Comparison of ENCODE assay signal across 9 mouse cellular contexts in the genomic region with DNA sequence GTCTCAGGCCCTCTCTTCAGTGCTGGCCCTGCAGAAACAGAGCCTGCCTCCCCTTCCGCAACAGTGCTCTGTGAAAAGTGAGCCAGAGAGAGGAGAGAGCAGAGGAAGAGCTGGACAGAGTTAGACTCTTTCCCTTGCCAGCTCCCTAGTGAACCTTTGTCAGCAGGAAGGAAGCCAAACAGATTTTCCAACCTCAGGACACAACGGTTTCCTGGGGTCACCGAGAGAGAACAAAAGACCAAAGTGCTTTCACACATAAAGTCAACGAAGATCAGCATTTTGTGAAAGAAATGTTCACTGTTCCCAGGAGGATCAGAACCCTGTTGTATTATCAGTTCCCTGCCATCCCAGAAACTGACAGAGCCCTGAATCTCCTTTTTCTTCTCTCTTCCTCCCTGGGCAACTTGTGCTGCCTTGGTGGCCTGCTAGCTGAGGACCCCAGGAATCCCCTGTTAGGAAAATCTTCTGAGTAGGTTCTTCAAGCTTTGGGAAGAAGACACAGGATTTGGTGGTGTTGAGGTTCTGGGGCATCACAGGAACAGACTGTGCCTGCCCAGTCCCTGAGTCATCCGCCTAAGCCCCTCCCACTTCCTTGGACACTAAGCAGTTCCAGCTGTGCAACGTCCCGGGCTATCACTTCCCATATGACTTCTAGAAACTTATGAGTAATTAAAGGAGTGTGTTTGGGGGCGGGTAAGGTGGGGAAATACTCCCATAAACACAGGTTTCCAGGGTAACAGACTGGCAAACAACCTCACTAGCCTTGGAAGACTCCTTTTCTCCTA. TPM values are rescaled to one million over a fixed set of nuclear protein-coding genes. Genes with fewer than 3 reads are reported as not detected.
DNase-seq lines count a peak whose midpoint lies in the region; ATAC-seq and TF ChIP-seq lines count a peak whose summit lies in the region.
"Had no signal": no experiment of that assay in that cellular context is flagged by ENCODE, and none has a peak within 500 bp of the region (broad histone marks: within the 10 kb centered on the region; RNA-seq: fewer than 3 reads in every experiment).

No protein-coding gene starts in this region.

- DNase-seq in R1 (ENCODE audit: low read depth, low spot score) = peak; percentile 38
- peak; percentile 81 for DNase-seq in embryo, embryonic 10 days (ENCODE audit: low spot score)
- DNase-seq in lung, postnatal 14 days = peak; percentile 86
- DNase-seq in right cerebral cortex, adult 2 months (ENCODE audit: low spot score in 2 of 2) = no peak
- no peak for DNase-seq in left cerebral cortex, postnatal 36 days (ENCODE audit: low spot score in 2 of 2)

- WGBS in heart, embryonic 11.5 days (ENCODE audit: insufficient replicate concordance) = 30% methylated on average over 8 of the region's 8 CpGs
- WGBS in kidney, embryonic 15.5 days = 30% methylated on average over 8 of the region's 8 CpGs

- peak overlapping the region; percentile 22; the same call in 1 of the 2 replicates for H3K4me2 ChIP-seq in heart, embryonic 11.5 days
- H3K4me2 ChIP-seq in kidney, embryonic 15.5 days = peak overlapping the region; percentile 29
- H3K4me2 ChIP-seq: neural tube, embryonic 12.5 days had no signal

- no peaks in the 10 kb centered on the region for H3K27me3 ChIP-seq in heart, embryonic 11.5 days (ENCODE audit: control insufficient read depth, insufficient read depth, low read length)
- no peaks in the 10 kb centered on the region for H3K27me3 ChIP-seq in kidney, embryonic 15.5 days
- H3K27me3 ChIP-seq in testis, adult 2 months (ENCODE audit: control insufficient read depth, insufficient read depth, low read length) = no peaks in the 10 kb centered on the region
- H3K27me3 ChIP-seq: neural tube, embryonic 12.5 days had no signal

- H3K9me3 ChIP-seq in heart, embryonic 11.5 days (replicated peaks; ENCODE audit: control insufficient read depth, low read length) = peaks cover 3% of the 10 kb centered on the region; the same call in 1 of the 2 replicates
- H3K9me3 ChIP-seq in kidney, embryonic 15.5 days (replicated peaks) = peaks cover 6% of the 10 kb centered on the region

- TF ChIP-seq CTCF in testis, adult 2 months (IDR thresholded peaks at IDR 0.05; ENCODE audit: control insufficient read depth, insufficient read depth, insufficient replicate concordance, low read depth, low read length) = no peak

- H3K27ac ChIP-seq in heart, embryonic 11.5 days (ENCODE audit: low read depth, low read length) = peak overlapping the region; percentile 92
- peak overlapping the region; percentile 89 for H3K27ac ChIP-seq in kidney, embryonic 15.5 days
- H3K27ac ChIP-seq in testis, adult 2 months (ENCODE audit: control insufficient read depth, insufficient read depth, low read depth, low read length) = peak overlapping the region; percentile 67
- H3K27ac ChIP-seq: neural tube, embryonic 12.5 days had no signal

- no peak for TF ChIP-seq POLR2A in testis, adult 2 months (IDR thresholded peaks at IDR 0.05; ENCODE audit: control insufficient read depth, low read depth, low read length)

- H3K9ac ChIP-seq in heart, embryonic 11.5 days (ENCODE audit: low read depth, low read length) = no peak overlapping the region
- H3K9ac ChIP-seq in kidney, embryonic 15.5 days = no peak overlapping the region
- H3K9ac ChIP-seq: neural tube, embryonic 12.5 days had no signal

- intact Hi-C loops in left cerebral cortex, postnatal 36 days (cut with DNase I) = no loop called here

- H3K4me1 ChIP-seq in heart, embryonic 11.5 days (ENCODE audit: control insufficient read depth, insufficient read depth, low read length) = no peaks in the 10 kb centered on the region
- peaks cover 4% of the 10 kb centered on the region for H3K4me1 ChIP-seq in kidney, embryonic 15.5 days
- H3K4me1 ChIP-seq in testis, adult 2 months (ENCODE audit: control insufficient read depth, insufficient read depth, low read length) = no peaks in the 10 kb centered on the region; the same call in 1 of the 2 replicates
- H3K4me1 ChIP-seq: neural tube, embryonic 12.5 days had no signal

- ATAC-seq in heart, embryonic 11.5 days (replicated peaks; ENCODE audit: insufficient number of reproducible peaks, low FRiP score, low TSS enrichment) = peak; percentile 86
- peak; percentile 92; the same call in 1 of the 2 replicates for ATAC-seq in kidney, embryonic 15.5 days (replicated peaks; ENCODE audit: low FRiP score)

- no peaks in the 10 kb centered on the region for H3K36me3 ChIP-seq in heart, embryonic 11.5 days (ENCODE audit: control insufficient read depth, insufficient read depth, low read length)
- no peaks in the 10 kb centered on the region for H3K36me3 ChIP-seq in kidney, embryonic 15.5 days
- H3K36me3 ChIP-seq in testis, adult 2 months (ENCODE audit: control insufficient read depth, insufficient read depth, low read length) = no peaks in the 10 kb centered on the region
- H3K36me3 ChIP-seq: neural tube, embryonic 12.5 days had no signal

- no peak overlapping the region for H3K4me3 ChIP-seq in heart, embryonic 11.5 days (ENCODE audit: low read depth, low read length)
- no peak overlapping the region for H3K4me3 ChIP-seq in kidney, embryonic 15.5 days (replicated peaks)
- no peak overlapping the region for H3K4me3 ChIP-seq in testis, adult 2 months (ENCODE audit: control insufficient read depth, low read depth, low read length)
- H3K4me3 ChIP-seq: neural tube, embryonic 12.5 days had no signal

RNA-seq across cellular contexts. Expression of a gene that starts 11.5 kb away (rescaled TPM):
- 0.49 and 0.57 TPM in 2 replicates for polyA plus RNA-seq in heart, embryonic 11.5 days (2014; fragmentation: Nextera tagmentation; extraction: Ambion mirVana)
- polyA plus RNA-seq in kidney, embryonic 15.5 days (2015; fragmentation: Nextera tagmentation; extraction: Ambion mirVana) = 0.73 and 1.6 TPM in 2 replicates
- polyA plus RNA-seq in testis, adult 2 months (2012; rRNA removed) = 1.3 and 1.6 TPM in 2 replicates
- under 1 TPM; 0.50 to 0.76 TPM for total RNA-seq in left cerebral cortex, postnatal 36 days (2021)

RNA-seq across cellular contexts. Expression of a gene that starts 24.7 kb away (rescaled TPM):
- polyA plus RNA-seq in heart, embryonic 11.5 days (2014; fragmentation: Nextera tagmentation; extraction: Ambion mirVana) = 28.7 and 37.0 TPM in 2 replicates
- polyA plus RNA-seq in kidney, embryonic 15.5 days (2015; fragmentation: Nextera tagmentation; extraction: Ambion mirVana) = 54.0 and 56.0 TPM in 2 replicates
- polyA plus RNA-seq in testis, adult 2 months (2012; rRNA removed) = 8.9 and 10.4 TPM in 2 replicates
- 10 to 100 TPM; 65.0 to 66.9 TPM for total RNA-seq in left cerebral cortex, postnatal 36 days (2021)

RNA-seq across cellular contexts. Expression of a gene that starts 25.0 kb away (rescaled TPM):
- 15.0 and 18.2 TPM in 2 replicates for polyA plus RNA-seq in heart, embryonic 11.5 days (2014; fragmentation: Nextera tagmentation; extraction: Ambion mirVana)
- polyA plus RNA-seq in kidney, embryonic 15.5 days (2015; fragmentation: Nextera tagmentation; extraction: Ambion mirVana) = 16.7 and 20.6 TPM in 2 replicates
- 7.7 and 8.2 TPM in 2 replicates for polyA plus RNA-seq in testis, adult 2 months (2012; rRNA removed)
- 1 to 10 TPM; 8.4 to 8.5 TPM for total RNA-seq in left cerebral cortex, postnatal 36 days (2021)

RNA-seq across cellular contexts. Expression of a gene that starts 31.5 kb away (rescaled TPM):
- polyA plus RNA-seq in heart, embryonic 11.5 days (2014; fragmentation: Nextera tagmentation; extraction: Ambion mirVana) = 25.4 and 27.2 TPM in 2 replicates
- polyA plus RNA-seq in kidney, embryonic 15.5 days (2015; fragmentation: Nextera tagmentation; extraction: Ambion mirVana) = 40.2 and 41.4 TPM in 2 replicates
- 19.5 TPM in 2 replicates for polyA plus RNA-seq in testis, adult 2 months (2012; rRNA removed)
- total RNA-seq in left cerebral cortex, postnatal 36 days (2021) = 10 to 100 TPM; 27.7 to 31.8 TPM

RNA-seq across cellular contexts. Expression of a gene that starts 34.5 kb away (rescaled TPM):
- polyA plus RNA-seq in heart, embryonic 11.5 days (2014; fragmentation: Nextera tagmentation; extraction: Ambion mirVana) = 5.6 and 5.9 TPM in 2 replicates
- 5.9 and 6.0 TPM in 2 replicates for polyA plus RNA-seq in kidney, embryonic 15.5 days (2015; fragmentation: Nextera tagmentation; extraction: Ambion mirVana)
- polyA plus RNA-seq in testis, adult 2 months (2012; rRNA removed) = 124 TPM in 2 replicates
- 1 to 10 TPM; 5.6 to 7.8 TPM for total RNA-seq in left cerebral cortex, postnatal 36 days (2021)

Comparison
In these comparisons a context has a peak if more than half of its experiments do, and no peak if none do; other contexts are left out.
1. DNase-seq: peak in R1 (single experiment), embryo, embryonic 10 days (single experiment) and lung, postnatal 14 days (single experiment); none in right cerebral cortex, adult 2 months (0 of 2) and left cerebral cortex, postnatal 36 days (0 of 2).
2. Peak in every context shown above with its lines, with median percentiles within 50 percentile points of each other: H3K27ac ChIP-seq.